Mouse (Mus musculus): Measurements from ENCODE around the gene Tceanc.
A peak's percentile ranks its signal among the peaks of the same experiment; 100 is the strongest.

Tceanc gene

DNA sequence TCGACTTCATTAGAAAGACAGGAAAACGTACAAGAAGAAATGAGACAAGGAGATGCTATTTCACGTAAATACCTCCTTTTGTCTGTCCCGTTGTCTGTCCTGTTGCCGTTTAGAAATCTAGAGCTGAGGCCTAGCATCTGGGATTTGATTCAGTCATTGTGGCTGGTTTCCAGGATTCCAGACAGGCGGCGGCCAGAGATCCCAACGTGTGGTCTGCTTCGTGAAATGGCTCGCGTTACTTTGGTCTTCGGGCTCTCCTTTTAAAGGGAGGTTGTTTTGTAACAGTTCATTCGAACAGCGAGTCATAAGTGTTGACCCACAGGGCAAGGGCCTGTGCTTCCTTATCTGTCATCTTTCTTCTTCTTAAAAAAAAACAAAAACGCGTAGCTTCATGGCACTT is at the start of gene Tceanc:
TSS of gene Tceanc (minus strand) at position 223 of the 400 bp plus-strand sequence.
- no peak for DNase-seq

- DNase-seq, result no peak
Measured at GRCm38 (mm10) chrX:166565983-166566382, 47.6 kb upstream of the Tceanc start.

GRCm38 (mm10) chrX:166565401-166565800 is 47.0 kb upstream of the Tceanc start:
- DNase-seq, result no peak

DNA sequence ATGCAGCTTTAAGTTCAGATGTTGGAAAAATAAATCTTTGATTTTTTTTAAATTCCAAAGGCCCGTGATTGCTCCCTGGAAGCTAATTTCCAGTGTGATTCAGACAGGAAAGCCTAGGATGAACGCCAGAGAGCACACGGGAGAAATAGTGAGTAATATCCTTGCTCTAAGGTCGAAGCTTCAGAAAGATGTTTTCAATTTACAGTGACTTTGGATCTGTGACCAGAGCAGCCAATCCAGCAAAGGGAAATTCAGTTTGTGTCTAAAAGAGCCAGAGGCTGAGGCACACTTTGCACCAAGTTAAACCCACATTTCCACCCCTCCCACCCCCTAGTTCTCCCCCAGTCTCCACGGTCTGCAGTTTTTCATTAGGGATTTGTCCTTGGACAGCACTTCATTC is 46.5 kb upstream of the Tceanc start:
- DNase-seq, result no peak

DNA sequence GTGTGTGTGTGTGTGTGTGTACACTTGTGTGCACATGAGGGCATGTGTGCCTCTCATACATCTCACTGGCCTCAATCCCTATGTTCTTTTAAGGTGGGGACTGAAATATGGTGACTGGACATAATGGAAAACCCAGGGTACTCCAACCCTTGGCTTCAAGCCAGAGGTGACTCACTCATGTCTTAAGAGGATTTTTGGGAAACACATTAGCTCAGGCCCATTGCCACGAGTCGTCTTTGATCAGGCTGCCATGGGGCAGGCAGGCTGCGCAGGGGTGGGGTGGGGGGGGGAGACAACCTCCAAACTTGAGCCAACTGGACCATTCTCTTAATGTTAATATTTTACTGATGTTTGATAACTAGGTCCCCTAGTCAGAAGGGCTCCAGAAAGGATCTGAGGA is 41.0 kb upstream of the Tceanc start:
- DNase-seq, result no peak

- DNase-seq, result no peak
Measured at GRCm38 (mm10) chrX:166552355-166552754, 34.0 kb upstream of the Tceanc start.

DNA sequence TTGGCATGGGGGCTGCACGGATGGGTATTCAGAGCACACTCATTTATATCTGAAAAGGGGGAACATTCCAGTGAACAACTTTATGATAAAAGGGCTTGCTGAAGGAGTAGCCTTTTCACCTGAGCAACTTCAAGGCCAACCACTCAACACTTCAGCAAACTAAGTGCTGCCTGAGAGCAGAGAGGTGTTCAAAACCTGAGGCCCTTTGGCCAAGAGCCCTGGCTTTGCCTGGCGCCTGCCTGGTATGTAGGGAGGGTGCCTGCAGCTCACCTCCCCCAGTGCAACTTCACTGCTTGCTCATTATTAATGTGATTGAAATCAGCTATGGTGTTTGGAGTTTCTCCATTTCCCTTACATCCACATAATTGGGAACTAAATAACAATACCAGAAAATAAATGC is 28.1 kb upstream of the Tceanc start:
- DNase-seq, result no peak

GRCm38 (mm10) chrX:166535138-166535537 is 16.8 kb upstream of the Tceanc start:
- DNase-seq, result no peak

DNA sequence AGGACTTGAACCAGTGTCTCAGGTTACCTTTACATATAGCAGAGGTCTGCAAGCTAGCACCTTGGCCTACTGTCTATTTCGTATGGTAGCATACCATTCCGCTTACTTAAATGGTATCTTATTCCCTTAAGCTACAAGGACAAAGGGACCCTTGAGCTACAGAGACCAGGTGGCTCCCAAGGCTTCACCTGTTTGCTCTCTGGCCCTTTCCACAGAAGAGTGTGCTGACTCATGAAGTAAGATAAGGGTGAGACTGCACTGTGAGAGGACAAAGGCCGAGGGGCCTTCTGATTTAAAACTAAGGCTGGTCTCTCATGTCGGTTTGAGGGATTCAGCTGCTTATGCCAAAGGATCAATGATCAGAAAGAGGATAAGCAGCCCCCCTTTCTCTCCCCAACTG is 15.1 kb upstream of the Tceanc start:
- no peak for DNase-seq

- no peak for DNase-seq
Measured at GRCm38 (mm10) chrX:166531671-166532070, 13.3 kb upstream of the Tceanc start.

- no peak for DNase-seq
Measured at GRCm38 (mm10) chrX:166528126-166528525, 9.8 kb upstream of the Tceanc start.

DNA sequence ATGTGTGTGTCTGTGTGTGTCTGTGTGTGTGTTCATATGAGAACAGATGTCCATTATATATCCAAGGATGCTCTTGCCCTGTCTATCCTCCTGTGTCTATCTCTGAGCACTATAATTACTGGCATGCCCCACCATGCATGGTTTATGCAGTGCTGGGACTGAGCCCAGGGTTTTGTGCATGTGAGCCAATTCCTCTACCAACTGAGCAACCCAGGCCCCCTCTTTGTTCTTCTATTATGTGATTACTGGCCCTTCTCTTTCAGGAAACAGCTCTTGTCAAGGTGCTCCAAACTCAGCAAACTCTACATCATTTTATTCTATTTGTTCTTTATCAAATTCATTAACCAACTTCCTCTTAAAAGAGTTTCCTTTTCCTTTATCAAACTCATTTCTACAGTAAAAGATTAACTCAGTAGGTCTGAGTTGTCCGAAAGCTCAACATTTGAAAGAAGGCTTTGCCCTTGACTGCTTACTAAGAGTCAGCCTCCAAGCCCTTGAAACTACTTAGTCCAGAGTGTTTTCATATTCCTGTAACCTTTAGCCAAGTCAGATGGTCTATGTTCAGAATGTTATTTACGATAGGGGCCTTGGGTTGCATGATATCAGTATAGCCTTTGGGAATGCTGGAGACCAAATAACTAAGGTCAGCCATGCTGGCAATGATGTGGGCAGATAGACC is 7.4 kb upstream of the Tceanc start:
- DNase-seq, result no peak

- no peak for DNase-seq
Measured at GRCm38 (mm10) chrX:166520782-166521181, 2.4 kb upstream of the Tceanc start.

DNA sequence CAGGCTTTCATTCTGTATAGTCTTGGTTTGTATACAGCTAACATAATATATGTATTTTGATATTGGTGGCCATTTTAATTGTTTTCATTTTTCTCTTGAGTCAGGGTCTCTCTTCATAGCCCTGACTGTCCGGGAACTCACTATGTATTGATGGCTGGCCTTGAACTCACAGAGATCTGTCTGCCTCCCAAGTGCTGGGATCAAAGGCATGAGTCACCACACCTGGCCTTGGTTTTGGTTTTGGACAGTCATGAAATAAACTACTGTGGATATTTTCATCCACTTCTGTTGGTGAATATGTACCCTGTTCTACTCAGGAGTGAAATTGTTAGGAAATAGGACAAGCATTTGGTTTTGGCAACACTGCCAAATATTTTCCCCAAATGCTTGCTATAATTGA is 1.7 kb downstream of the Tceanc start:
- DNase-seq, result no peak

- no peak for DNase-seq
Measured at GRCm38 (mm10) chrX:166515923-166516322, 2.4 kb downstream of the Tceanc start.

- peak; percentile 49 for DNase-seq
Measured at GRCm38 (mm10) chrX:166514035-166514434, 4.3 kb downstream of the Tceanc start.

DNA sequence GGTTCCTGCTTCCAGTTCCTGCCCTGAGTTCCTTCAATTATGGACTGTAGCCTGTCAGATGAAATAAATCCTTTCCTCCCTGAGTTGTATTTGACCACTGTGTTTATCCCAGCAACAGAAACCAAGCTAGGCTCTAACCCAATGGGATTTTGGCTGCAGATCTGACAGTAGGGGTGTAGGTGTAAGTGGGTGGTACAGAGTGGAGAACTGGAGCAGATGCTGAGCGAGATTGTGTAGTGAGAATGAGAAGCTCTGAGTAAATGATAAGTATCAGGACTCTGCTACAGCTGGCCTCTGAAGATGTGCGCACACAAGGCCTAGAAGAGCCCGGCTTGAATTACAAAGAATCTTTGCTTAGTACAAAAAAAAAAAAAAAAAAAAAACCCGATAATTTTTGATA is 6.3 kb downstream of the Tceanc start:
- DNase-seq, result no peak

GRCm38 (mm10) chrX:166511107-166511506 is 7.3 kb downstream of the Tceanc start:
- no peak for DNase-seq

DNA sequence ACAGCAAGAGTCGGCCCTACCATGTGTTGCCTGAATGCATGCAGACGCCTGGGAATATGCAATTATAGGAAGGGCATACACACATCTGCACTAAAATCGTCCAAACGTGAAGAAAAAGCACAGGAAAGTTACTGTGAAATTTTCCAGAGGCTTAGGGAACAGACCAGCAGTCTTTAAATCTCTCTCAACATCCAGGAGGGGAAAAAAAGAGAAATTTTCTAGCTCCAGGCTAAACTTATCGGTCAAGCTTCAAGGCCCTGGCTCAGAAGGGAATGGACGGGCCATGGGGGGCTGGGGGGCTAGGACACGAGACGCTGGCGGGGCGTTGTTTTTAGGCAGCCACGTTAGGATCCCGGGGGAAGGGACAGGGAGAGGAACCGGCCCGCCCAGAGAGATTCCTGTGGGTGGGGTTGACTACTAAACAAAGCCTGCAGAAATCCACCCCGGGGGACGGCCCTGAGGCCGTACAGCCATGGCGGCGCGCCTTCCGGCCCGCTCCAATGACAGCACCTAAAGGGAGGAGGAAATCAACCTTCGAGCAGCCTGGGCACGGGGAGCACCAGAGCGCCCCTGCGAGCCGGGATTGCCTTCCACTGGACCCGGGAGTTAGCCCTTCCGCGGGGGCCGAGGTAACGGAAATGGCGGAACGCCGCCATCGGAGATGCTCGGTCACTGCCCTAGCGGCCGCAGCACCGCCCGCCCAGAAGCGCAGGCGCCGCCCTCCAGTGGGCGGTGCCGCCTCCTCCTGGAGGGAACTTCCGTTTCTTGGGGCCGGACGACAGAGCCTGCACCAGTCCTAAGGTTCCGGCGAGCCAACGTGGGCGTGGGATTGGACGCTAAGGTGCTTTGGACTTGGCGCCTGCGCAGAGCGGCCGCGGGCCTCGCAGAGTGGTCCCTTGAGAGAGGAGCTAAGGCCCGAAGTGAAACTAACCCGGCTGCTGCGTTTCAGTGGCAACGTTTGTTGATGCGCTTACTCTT is 8.3 kb downstream of the Tceanc start:
- peak; percentile 93 for DNase-seq

GRCm38 (mm10) chrX:166504421-166504820 is 13.9 kb downstream of the Tceanc start:
- no peak for DNase-seq

GRCm38 (mm10) chrX:166499496-166500190 is 18.7 kb downstream of the Tceanc start:
- DNase-seq, result no peak

- no peak for DNase-seq
Measured at GRCm38 (mm10) chrX:166497771-166498170, 20.6 kb downstream of the Tceanc start.

DNA sequence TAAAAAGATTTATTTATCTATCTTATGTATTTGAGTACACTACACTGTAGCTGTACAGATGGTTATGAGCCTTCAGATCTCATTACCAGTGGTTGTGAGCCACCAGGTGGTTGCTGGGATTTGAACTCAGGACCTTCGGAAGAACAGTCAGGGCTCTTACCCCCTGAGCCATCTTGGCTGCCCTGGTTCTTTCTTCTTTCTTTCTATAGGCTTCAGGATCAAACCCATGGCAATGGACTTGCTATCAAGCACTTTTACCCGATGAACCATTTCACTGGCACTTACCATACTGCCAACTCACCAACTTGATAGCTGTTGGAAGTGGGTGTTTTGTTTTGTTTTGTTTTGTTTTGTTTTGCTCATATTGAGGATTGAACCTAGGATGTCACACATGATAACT is 23.3 kb downstream of the Tceanc start:
- no peak for DNase-seq

Data from thymus, postnatal 4 days (tissue).